Mouse (Mus musculus) adrenal gland, postnatal 36 days (tissue): ENCODE results near the gene Ints1. TPM values are rescaled to one million over a fixed set of nuclear protein-coding genes. Genes with fewer than 3 reads are reported as not detected.
A peak's percentile ranks its signal among the peaks of the same experiment; 100 is the strongest.

ENCODE experiments used
- DNase-seq, 2 experiments: peaks; one replicate each; pipeline ENCODE4 v3.0.0; 2021; ENCODE audit warnings: mixed read lengths in 1 of 2
- microRNA-seq: library from miRNA; unstranded; fragments of <30 nt; microRNA quantifications from one replicate; pipeline ENCODE4 v1.2.0, GENCODE M21; 2021
- total RNA-seq, 2 experiments: library from RNA; stranded (reverse); gene quantifications; 2 replicates each; pipeline ENCODE4 v1.2.3; 2021

The Ints1 gene
- total RNA-seq, 2 experiments from 2014 or later = 51.3 to 54.3 TPM

DNA sequence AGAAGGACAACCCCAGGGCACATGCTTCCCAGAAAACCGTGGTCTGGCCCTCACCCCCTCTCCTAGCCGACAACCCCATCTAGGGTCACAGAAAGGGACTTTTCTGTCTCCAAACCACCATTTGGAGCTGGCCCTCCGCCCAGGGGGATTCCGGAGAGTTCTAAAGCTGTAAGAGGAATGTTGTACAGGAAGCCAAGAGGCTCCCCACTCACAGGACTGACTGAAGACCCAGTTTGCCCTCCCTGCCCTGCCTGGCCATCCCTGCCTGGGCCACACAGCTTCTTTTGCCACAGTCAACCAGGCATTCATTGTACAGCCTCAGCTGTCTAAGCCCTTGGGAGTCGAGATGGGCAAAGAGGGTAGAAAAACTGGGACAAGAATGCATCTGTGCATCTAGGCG, 56.9 kb downstream of the Ints1 start:
- DNase-seq = peak in 1 of 2 experiments; percentile 52

DNA sequence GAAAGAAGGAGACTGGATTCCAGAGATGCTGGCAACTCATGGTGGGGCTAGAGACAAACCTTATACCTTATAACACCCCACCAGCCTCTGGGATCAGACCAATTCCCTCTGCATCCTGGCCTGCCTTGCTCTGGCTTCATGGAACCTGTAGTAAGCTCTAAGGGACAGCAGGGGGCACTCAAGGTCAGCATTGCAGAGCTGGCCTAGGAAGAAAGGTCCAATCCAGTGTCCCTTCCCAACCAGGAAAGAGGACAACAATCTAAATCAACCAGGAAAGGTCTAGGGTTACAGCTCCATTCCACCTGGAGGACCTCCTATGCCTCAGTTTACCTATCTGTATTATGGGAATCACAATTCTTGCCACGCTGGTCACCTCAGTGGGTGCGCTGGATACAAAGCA, 57.8 kb downstream of the Ints1 start:
- DNase-seq = peak; percentile 67 to 73

DNA sequence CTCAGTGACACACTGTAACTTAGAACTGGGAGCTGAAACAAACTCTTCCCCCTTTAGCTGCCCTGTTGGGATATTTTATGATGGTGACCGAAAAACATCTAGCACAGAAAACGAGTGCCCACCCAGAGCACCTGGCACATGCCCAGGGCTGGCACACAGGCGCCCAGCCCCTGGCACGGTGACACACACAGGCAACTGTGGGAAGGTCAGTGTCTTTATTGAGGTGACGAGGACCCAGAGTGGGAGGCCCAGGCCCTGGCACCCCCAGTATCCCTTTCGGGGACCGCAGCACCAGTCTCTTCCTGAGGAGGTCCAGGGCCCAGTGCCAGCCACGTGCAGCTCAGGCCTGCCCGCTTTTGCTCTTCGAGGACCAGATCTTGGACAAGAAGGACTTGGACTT, 69.0 kb downstream of the Ints1 start:
- no peak for DNase-seq

DNA sequence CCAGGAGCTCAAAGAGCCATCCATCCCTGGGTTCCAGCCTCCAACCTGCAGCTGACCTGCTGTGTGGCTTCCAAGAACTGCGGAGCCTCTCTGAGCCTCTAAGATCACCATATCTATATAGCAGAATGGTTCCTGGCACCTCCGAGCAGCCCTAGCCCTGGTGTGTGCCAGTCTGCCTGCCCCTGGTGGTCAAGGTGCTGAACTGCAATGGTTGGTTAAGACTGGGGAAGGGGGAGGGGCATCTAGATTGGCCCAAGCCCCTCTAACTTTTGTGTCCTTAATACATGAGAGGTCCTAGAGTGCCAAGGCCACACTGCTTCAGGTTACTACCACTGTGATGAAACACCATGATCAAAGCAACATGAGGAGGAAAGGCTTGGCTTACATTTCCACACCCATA, 72.6 kb downstream of the Ints1 start:
- DNase-seq = peak in 1 of 2 experiments; percentile 33

DNA sequence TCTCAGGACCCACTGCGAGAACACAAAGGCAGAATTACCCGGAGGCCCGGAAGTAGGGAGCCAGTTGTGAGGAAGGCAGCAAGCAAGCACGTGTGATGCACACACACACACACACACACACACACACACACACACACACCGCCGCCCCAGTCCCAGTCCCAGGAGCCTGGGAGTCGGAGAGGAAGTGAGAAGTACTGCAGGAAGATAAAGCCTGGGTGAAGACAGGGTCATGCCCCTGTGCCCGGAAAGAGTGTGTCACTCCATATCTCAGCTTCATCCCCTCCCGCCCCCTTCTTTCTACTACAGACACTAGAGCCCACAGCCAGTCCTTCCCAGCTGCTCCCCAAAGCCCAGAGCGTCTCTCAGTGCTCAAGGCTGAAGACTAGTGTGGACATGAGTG, 73.2 kb downstream of the Ints1 start:
- peak in 1 of 2 experiments; percentile 33 for DNase-seq

Small RNA genes within 50 kb of the gene (microRNA-seq; reads per million reads assigned to microRNA genes)
- gene Mir7037 = not detected

Other genes with a start within 250 kb of the Ints1 start
- not detected for gene Uncx, start 232.2 kb downstream of the Ints1 start, total RNA-seq
- gene Micall2, start 39.3 kb downstream of the Ints1 start, total RNA-seq = 10 to 100 TPM; 10.5 to 11.2 TPM
- 10 to 100 TPM; 31.2 to 45.8 TPM for gene Mafk, start 15.8 kb upstream of the Ints1 start, total RNA-seq
- under 1 TPM; 0.20 to 0.23 TPM for gene Tmem184a, start 44.2 kb upstream of the Ints1 start, total RNA-seq
- not detected for gene Gm26938, start 50.7 kb upstream of the Ints1 start, total RNA-seq
- gene Psmg3, start 51.2 kb upstream of the Ints1 start, total RNA-seq = 10 to 100 TPM; 21.6 to 22.7 TPM
- 10 to 100 TPM in 1 of 2 experiments, under 1 TPM in 1; 0.46 to 20.1 TPM for gene Elfn1, start 132.3 kb upstream of the Ints1 start, total RNA-seq